ENCODE assay signal across 21 mouse cellular contexts in genomic region chr1:13464311-13464710, GRCm38 (mm10).
A peak's percentile ranks its signal among the peaks of the same experiment; 100 is the strongest.
DNase-seq lines count a peak whose midpoint lies in the region; ATAC-seq and TF ChIP-seq lines count a peak whose summit lies in the region.
"Had no signal": no experiment of that assay in that cellular context is flagged by ENCODE, and none has a peak within 500 bp of the region (broad histone marks: within the 10 kb centered on the region; RNA-seq: fewer than 3 reads in every experiment).

No protein-coding gene starts in this region.

- WGBS in kidney, adult 2 months: 95% methylated on average over 1 of the region's 1 CpGs

- TF ChIP-seq CTCF in CH12.LX (conservative IDR thresholded peaks at IDR 0.05 in 1 of 2, IDR thresholded peaks at IDR 0.05 in 1 of 2; ENCODE audit: low read depth in 2 of 2, low read length in 2 of 2): no peak
- TF ChIP-seq CTCF in kidney, adult 2 months (conservative IDR thresholded peaks at IDR 0.05; ENCODE audit: insufficient read depth, insufficient read length, low read depth, low read length): no peak

- no peak overlapping the region for H3K9ac ChIP-seq in CH12.LX (ENCODE audit: insufficient read depth, low read depth)
- H3K9ac ChIP-seq: forebrain, embryonic 13.5 days; limb, embryonic 12.5 days; midbrain, embryonic 13.5 days; neural tube, embryonic 13.5 days had no signal

- no peaks in the 10 kb centered on the region for H3K79me2 ChIP-seq in CH12.LX (replicated peaks; ENCODE audit: control insufficient read depth, extremely low read depth, insufficient read depth, poor library complexity, severe bottlenecking)

- no peak for ATAC-seq in frontal cortex, adult (ENCODE audit: low TSS enrichment)
- ATAC-seq: forebrain, embryonic 13.5 days; lung, postnatal 0 days; midbrain, embryonic 13.5 days had no signal

- no peak overlapping the region for H3K4me2 ChIP-seq in CH12.LX (ENCODE audit: insufficient read depth, low read depth, poor library complexity, severe bottlenecking)
- H3K4me2 ChIP-seq: forebrain, embryonic 13.5 days; limb, embryonic 12.5 days; midbrain, embryonic 13.5 days; neural tube, embryonic 13.5 days had no signal

- no peak overlapping the region for H3K27ac ChIP-seq in CH12.LX (ENCODE audit: insufficient read depth, low read depth)
- no peak overlapping the region for H3K27ac ChIP-seq in kidney, adult 2 months (ENCODE audit: insufficient read depth, low read depth, low read length)
- H3K27ac ChIP-seq: forebrain, embryonic 13.5 days; heart, embryonic 10.5 days; limb, embryonic 12.5 days; midbrain, embryonic 13.5 days; neural tube, embryonic 13.5 days had no signal

- peaks cover 2 to 3% of the 10 kb centered on the region in 2 experiments; a peak in 1 of 4 replicates for H3K4me1 ChIP-seq in CH12.LX (ENCODE audit: control insufficient read depth in 1 of 2, insufficient read depth in 2 of 2)
- no peaks in the 10 kb centered on the region for H3K4me1 ChIP-seq in kidney, adult 2 months (ENCODE audit: control insufficient read depth, insufficient read depth, low read length)
- H3K4me1 ChIP-seq: forebrain, embryonic 13.5 days; limb, embryonic 12.5 days; neural tube, embryonic 13.5 days had no signal

- TF ChIP-seq POLR2A in CH12.LX (IDR thresholded peaks at IDR 0.05; ENCODE audit: low read depth, low read length): no peak
- no peak for TF ChIP-seq POLR2A in kidney, adult 2 months (IDR thresholded peaks at IDR 0.05; ENCODE audit: low read depth, low read length)

- TF ChIP-seq RAD21 in CH12.LX (IDR thresholded peaks at IDR 0.05; ENCODE audit: low read depth, low read length): no peak

- in situ Hi-C loops in CH12.LX (cut with MboI; ENCODE audit: low pct_ligation_motif_present, low pct_unique_long_range_greater_than_20kb, low sequenced_read_pairs): no loop called here

- DNase-seq in CH12.LX (ENCODE audit: extremely low read depth): peak; percentile 13
- DNase-seq in MEL-GATA-1-ER (ENCODE audit: extremely low read depth, low read depth): peak; percentile 66
- peak; percentile 3 for DNase-seq in brain, adult 2 months (ENCODE audit: low read depth, low spot score)
- DNase-seq in mesoderm, embryonic 11.5 days (ENCODE audit: low read depth, low spot score): peak; percentile 22
- no peak for DNase-seq in layer of hippocampus, postnatal 36 days
- no peak for DNase-seq in kidney, adult 2 months
- DNase-seq: adrenal gland, postnatal 14 days; cerebellum, adult 9-11 months; gastrocnemius, postnatal 36 days; kidney, adult 18-20 months; kidney, postnatal 10 days; layer of hippocampus, adult 9-11 months; right cerebral cortex, adult 18-20 months; thymus, postnatal 4 days had no signal

- dilution Hi-C loops in CH12.LX (cut with MboI; ENCODE audit: extremely low pct_ligation_motif_present, extremely low pct_unique_long_range_greater_than_20kb, low sequenced_read_pairs): no loop called here

- H3K36me3 ChIP-seq in CH12.LX (replicated peaks in 1 of 2; ENCODE audit: control insufficient read depth in 1 of 2, insufficient read depth in 1 of 2, low read length in 1 of 2): no peaks in the 10 kb centered on the region
- no peaks in the 10 kb centered on the region for H3K36me3 ChIP-seq in kidney, adult 2 months (ENCODE audit: control insufficient read depth, insufficient read depth, low read length)
- H3K36me3 ChIP-seq: heart, embryonic 10.5 days; limb, embryonic 12.5 days; midbrain, embryonic 13.5 days; neural tube, embryonic 13.5 days had no signal

- H3K9me3 ChIP-seq in CH12.LX (replicated peaks; ENCODE audit: low read length): peaks cover 14% of the 10 kb centered on the region
- H3K9me3 ChIP-seq: limb, embryonic 12.5 days; midbrain, embryonic 13.5 days; neural tube, embryonic 13.5 days had no signal

- no peaks in the 10 kb centered on the region for H3K27me3 ChIP-seq in CH12.LX (replicated peaks)
- H3K27me3 ChIP-seq in kidney, adult 2 months (replicated peaks; ENCODE audit: control insufficient read depth, insufficient read depth, low read length): no peaks in the 10 kb centered on the region; the same call in 1 of the 2 replicates
- H3K27me3 ChIP-seq: forebrain, embryonic 13.5 days; limb, embryonic 12.5 days; midbrain, embryonic 13.5 days; neural tube, embryonic 13.5 days had no signal

- TF ChIP-seq EP300 in CH12.LX (IDR thresholded peaks at IDR 0.05; ENCODE audit: low read length): no peak

- no peak overlapping the region for H3K4me3 ChIP-seq in CH12.LX (replicated peaks in 1 of 3; ENCODE audit: low read depth in 2 of 3, low read length in 2 of 3, poor library complexity in 1 of 3)
- H3K4me3 ChIP-seq in kidney, adult 2 months (ENCODE audit: insufficient read depth, low read depth, low read length): no peak overlapping the region
- H3K4me3 ChIP-seq: forebrain, embryonic 13.5 days; heart, embryonic 10.5 days; limb, embryonic 12.5 days; midbrain, embryonic 13.5 days; neural tube, embryonic 13.5 days had no signal

TF ChIP-seq in CH12.LX, 34 proteins besides CTCF, POLR2A, EP300 and RAD21:
- no peak for TF ChIP-seq UBTF (IDR thresholded peaks at IDR 0.05; ENCODE audit: low read depth, low read length)
- no peak for TF ChIP-seq JUN (IDR thresholded peaks at IDR 0.05; ENCODE audit: insufficient read depth, low read depth, low read length)
- no peak for TF ChIP-seq JUND (conservative IDR thresholded peaks at IDR 0.05; ENCODE audit: low read depth, low read length)
TF ChIP-seq in CH12.LX: peak in this region for 0.

Comparison
In these comparisons a context has a peak if more than half of its experiments do, and no peak if none do; other contexts are left out.
1. DNase-seq: peak in CH12.LX (single experiment), MEL-GATA-1-ER (single experiment), brain, adult 2 months (single experiment) and mesoderm, embryonic 11.5 days (single experiment); none in layer of hippocampus, postnatal 36 days (0 of 2) and kidney, adult 2 months (single experiment).